Mouse (Mus musculus): Measurements from ENCODE around the gene Car14. TPM values are rescaled to one million over a fixed set of nuclear protein-coding genes. Genes with fewer than 3 reads are reported as not detected.

The Car14 gene
- 24.4 and 30.8 TPM in 2 replicates for polyA plus RNA-seq (2012; rRNA removed)

GRCm38 (mm10) chr3:95904568-95904967 lies at the start of gene Car14:
TSS of gene Car14 (minus strand) at chr3:95904691.

GRCm38 (mm10) chr3:95928658-95929503 lies 24.4 kb upstream of the Car14 start, which contains the start of gene Anp32e:
TSS of gene Anp32e (plus strand) at chr3:95929246.

GRCm38 (mm10) chr3:95893606-95894316 lies 10.7 kb downstream of the Car14 start, which contains the start of gene Aph1a:
TSS of gene Aph1a (plus strand) at chr3:95893969.

GRCm38 (mm10) chr3:95891211-95892065 lies 13.1 kb downstream of the Car14 start, which contains the start of gene BC028528:
TSS of gene BC028528 (minus strand) at chr3:95892005.

GRCm38 (mm10) chr3:95881979-95882815 lies 22.3 kb downstream of the Car14 start, which contains the start of gene Ciart:
TSS of gene Ciart (minus strand) at chr3:95882251.

GRCm38 (mm10) chr3:95871392-95871867 lies 33.1 kb downstream of the Car14 start, which contains the start of gene Mrps21:
TSS of gene Mrps21 (minus strand) at chr3:95871519.

GRCm38 (mm10) chr3:95855502-95856089 lies 48.9 kb downstream of the Car14 start, which contains the start of gene Prpf3:
TSS of gene Prpf3 (minus strand) at chr3:95855885.

Other genes with a start within 250 kb of the Car14 start
- 73.5 and 157 TPM in 2 replicates for gene Mcl1, start 245.9 kb downstream of the Car14 start, polyA plus RNA-seq (2012; rRNA removed)
- gene Adamtsl4, start 216.8 kb downstream of the Car14 start, polyA plus RNA-seq (2012; rRNA removed): 0.30 and 0.42 TPM in 2 replicates
- gene Ecm1, start 165.1 kb downstream of the Car14 start, polyA plus RNA-seq (2012; rRNA removed): 18.1 and 22.0 TPM in 2 replicates
- gene Tars2, start 144.5 kb downstream of the Car14 start, polyA plus RNA-seq (2012; rRNA removed): 40.4 and 53.3 TPM in 2 replicates
- gene Rprd2, start 85.8 kb downstream of the Car14 start, polyA plus RNA-seq (2012; rRNA removed): 23.3 and 36.7 TPM in 2 replicates
- 60.1 and 81.7 TPM in 2 replicates for gene Prpf3, start 48.8 kb downstream of the Car14 start, polyA plus RNA-seq (2012; rRNA removed)
- 207 and 387 TPM in 2 replicates for gene Mrps21, start 33.2 kb downstream of the Car14 start, polyA plus RNA-seq (2012; rRNA removed)
- 3.5 and 4.8 TPM in 2 replicates for gene Ciart, start 22.4 kb downstream of the Car14 start, polyA plus RNA-seq (2012; rRNA removed)
- gene BC028528, start 12.7 kb downstream of the Car14 start, polyA plus RNA-seq (2012; rRNA removed): 5.3 and 10.5 TPM in 2 replicates
- 59.1 and 83.9 TPM in 2 replicates for gene Aph1a, start 10.7 kb downstream of the Car14 start, polyA plus RNA-seq (2012; rRNA removed)
- 364 and 2,355 TPM in 2 replicates for gene Anp32e, start 24.6 kb upstream of the Car14 start, polyA plus RNA-seq (2012; rRNA removed)
- 187 and 193 TPM in 2 replicates for gene Plekho1, start 91.3 kb upstream of the Car14 start, polyA plus RNA-seq (2012; rRNA removed)
- 18.4 and 30.4 TPM in 2 replicates for gene Vps45, start 153.8 kb upstream of the Car14 start, polyA plus RNA-seq (2012; rRNA removed)
- gene Otud7b, start 199.8 kb upstream of the Car14 start, polyA plus RNA-seq (2012; rRNA removed): 14.9 and 18.9 TPM in 2 replicates

All from central nervous system, embryonic 11.5 days (tissue).